Mouse (Mus musculus): Measurements from ENCODE around the gene Prl2b1.

Prl2b1 gene

GRCm38 (mm10) chr13:27390746-27391145, at the start of gene Prl2b1:
Gene Prl2b1, minus strand, starts transcription at chr13:27390846.
- no peak for DNase-seq (ENCODE audit: low read depth, low spot score)

GRCm38 (mm10) chr13:27438588-27438987, 47.9 kb upstream of the Prl2b1 start, which contains the start of gene Prl8a6:
Gene Prl8a6, minus strand, starts transcription at chr13:27438688.
- no peak for DNase-seq (ENCODE audit: low read depth, low spot score)

- peak; percentile 6 for DNase-seq (ENCODE audit: low read depth, low spot score)
These were observed 42.5 kb upstream of the Prl2b1 start for GRCm38 (mm10) chr13:27433159-27433558.

- no peak for DNase-seq (ENCODE audit: low read depth, low spot score)
These were observed 23.0 kb upstream of the Prl2b1 start for GRCm38 (mm10) chr13:27413640-27414039.

- peak; percentile 85 for DNase-seq (ENCODE audit: low read depth, low spot score)
These were observed 8.5 kb upstream of the Prl2b1 start for GRCm38 (mm10) chr13:27399061-27399724.

GRCm38 (mm10) chr13:27345373-27345772, 45.3 kb downstream of the Prl2b1 start, which contains the start of gene Prl8a2:
Gene Prl8a2, plus strand, starts transcription at chr13:27345673.
- DNase-seq (ENCODE audit: low read depth, low spot score) = no peak

- DNase-seq (ENCODE audit: low read depth, low spot score) = peak; percentile 1
These were observed 47.8 kb downstream of the Prl2b1 start for GRCm38 (mm10) chr13:27342733-27343275.

GRCm38 (mm10) chr13:27334989-27335388, 55.7 kb downstream of the Prl2b1 start:
- DNase-seq (ENCODE audit: low read depth, low spot score) = no peak
